ENCODE assay signal across 16 mouse cellular contexts in the genomic region with DNA sequence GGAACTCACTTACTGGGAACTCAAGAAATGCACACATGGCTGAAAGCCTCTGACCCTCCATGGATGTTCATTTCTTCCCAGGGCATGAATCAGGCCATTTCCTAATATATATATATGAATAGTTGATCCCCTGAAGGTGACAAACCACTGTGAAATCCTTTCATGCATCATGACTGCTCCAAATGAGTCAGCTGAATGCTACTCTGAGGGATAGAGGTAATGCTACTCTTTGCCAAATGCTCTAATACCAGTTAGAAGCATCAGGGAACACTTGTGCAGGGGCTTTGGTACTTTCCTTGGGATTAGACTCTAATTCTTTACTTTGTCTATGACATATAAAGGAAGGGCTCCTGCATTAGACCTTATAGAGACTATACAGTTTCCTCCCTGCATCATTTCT.
"Had no signal": no experiment of that assay in that cellular context is flagged by ENCODE, and none has a peak within 500 bp of the region (broad histone marks: within the 10 kb centered on the region; RNA-seq: fewer than 3 reads in every experiment).

No protein-coding gene starts in this region.

- H3K36me3 ChIP-seq: neural tube, embryonic 13.5 days; neural tube, embryonic 15.5 days; stomach, embryonic 15.5 days had no signal

- H3K4me1 ChIP-seq: neural tube, embryonic 13.5 days; neural tube, embryonic 15.5 days; stomach, embryonic 15.5 days had no signal

- H3K9me3 ChIP-seq: neural tube, embryonic 13.5 days; neural tube, embryonic 15.5 days; stomach, embryonic 15.5 days had no signal

- H3K9ac ChIP-seq: neural tube, embryonic 13.5 days; neural tube, embryonic 15.5 days; stomach, embryonic 15.5 days had no signal

- DNase-seq: retina, postnatal 1 day; right cerebral cortex, adult 18-20 months; right cerebral cortex, postnatal 14 days; right cerebral cortex, postnatal 25 days; right cerebral cortex, postnatal 4 days; spleen, adult 18-20 months; thymus, adult 18-20 months; thymus, adult 2 months; thymus, postnatal 14 days; thymus, postnatal 25 days; thymus, postnatal 36 days; thymus, postnatal 4 days had no signal

- H3K27ac ChIP-seq: neural tube, embryonic 13.5 days; neural tube, embryonic 15.5 days; stomach, embryonic 15.5 days; stomach, postnatal 0 days had no signal

- H3K4me3 ChIP-seq: neural tube, embryonic 13.5 days; neural tube, embryonic 15.5 days; stomach, embryonic 15.5 days had no signal

- H3K4me2 ChIP-seq: neural tube, embryonic 13.5 days; neural tube, embryonic 15.5 days; stomach, embryonic 15.5 days had no signal

- H3K27me3 ChIP-seq: neural tube, embryonic 13.5 days; neural tube, embryonic 15.5 days; stomach, embryonic 15.5 days had no signal
